Mouse (Mus musculus): ENCODE results near the gene 3110040M04Rik.
"Not testable (repeated sequence)": the region's sequence is repeated elsewhere in the genome, so short reads cannot be mapped to it uniquely, and the experiment has no call there.

The 3110040M04Rik gene

DNA sequence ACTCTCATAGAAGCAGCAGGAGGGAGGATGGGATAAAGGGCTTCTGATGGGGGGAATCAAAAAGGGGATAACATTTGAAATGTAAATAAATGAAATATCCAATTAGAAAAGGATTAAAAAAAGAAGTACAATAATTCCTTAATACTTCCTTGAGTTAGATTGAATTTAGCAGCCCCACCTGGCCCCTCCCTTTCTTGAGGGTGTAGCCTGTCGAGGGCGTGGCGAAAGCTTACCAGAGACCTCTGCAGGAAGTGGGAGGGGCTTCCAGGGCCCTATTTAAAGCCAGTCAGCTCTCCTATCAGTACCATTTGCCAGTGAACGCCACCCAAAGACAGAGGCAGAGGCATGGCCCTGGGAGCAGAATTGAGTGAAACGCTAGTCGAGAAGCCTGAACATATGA is at the start of gene 3110040M04Rik:
Gene 3110040M04Rik (plus strand): TSS at position 304 of the 400 bp plus-strand sequence.
- not testable (repeated sequence) for DNase-seq

DNA sequence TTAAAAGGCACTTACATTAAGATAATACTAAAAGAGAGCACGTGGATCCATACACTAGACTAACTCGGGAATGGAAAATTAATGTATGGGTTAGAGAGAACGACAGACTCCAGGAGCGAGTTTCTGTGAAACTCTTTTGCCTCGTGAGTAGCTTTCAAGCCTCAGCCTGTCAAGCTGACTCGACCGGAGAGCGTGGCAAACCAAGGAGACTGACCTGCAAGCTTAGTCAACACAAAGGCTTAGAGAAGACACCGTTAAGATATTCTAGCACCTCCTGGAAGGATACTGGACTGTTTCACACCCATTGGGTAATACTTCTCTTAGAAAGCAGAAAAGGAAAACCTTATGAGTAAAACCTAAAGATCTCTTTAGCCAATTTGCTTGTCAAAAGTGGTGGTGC is 49.8 kb upstream of the 3110040M04Rik start:
- DNase-seq: not testable (repeated sequence)

- no peak for DNase-seq
Measured at GRCm38 (mm10) chr1:151156129-151156528, 47.8 kb upstream of the 3110040M04Rik start.

DNA sequence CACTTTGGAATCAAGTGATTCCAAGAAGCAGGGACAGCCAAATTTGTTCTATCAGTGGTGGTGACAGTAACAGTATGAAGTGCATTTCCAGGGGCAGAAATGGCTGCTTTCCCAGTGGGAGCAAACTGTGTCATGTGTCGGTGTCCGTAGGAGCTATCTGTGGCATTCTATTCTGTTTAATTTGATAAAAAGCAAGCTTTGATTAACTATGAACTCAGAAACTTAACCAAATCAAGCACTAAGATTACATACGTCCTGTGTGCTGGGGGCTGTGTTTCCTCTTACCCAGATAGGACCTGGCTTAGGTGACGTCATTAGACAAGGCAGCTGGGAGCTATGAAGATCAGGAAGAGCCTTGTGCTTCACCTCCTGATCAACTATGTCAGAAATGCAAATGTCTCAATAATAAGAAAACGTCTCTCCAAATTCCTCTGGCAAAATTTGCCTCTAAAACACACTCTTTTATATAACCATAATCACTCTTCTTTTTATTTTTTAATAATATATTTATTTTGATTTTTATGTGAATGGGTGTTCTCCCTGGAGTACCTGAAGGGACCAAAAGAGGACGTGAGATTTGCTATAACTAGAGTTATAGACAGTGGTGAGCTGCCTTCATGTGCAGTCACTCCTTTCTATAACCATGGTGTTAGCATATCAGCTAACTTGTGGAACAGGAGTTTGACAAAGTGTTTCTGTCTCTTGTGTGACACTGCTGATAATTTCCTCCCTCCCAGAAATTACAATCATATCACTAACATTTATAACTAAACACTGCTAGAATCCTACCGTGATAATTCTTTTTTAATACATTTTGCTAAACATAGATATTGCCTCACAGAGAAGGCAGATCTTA is 46.9 kb upstream of the 3110040M04Rik start:
- DNase-seq: no peak

- DNase-seq: no peak
Measured at GRCm38 (mm10) chr1:151157963-151158856, 45.7 kb upstream of the 3110040M04Rik start.

DNA sequence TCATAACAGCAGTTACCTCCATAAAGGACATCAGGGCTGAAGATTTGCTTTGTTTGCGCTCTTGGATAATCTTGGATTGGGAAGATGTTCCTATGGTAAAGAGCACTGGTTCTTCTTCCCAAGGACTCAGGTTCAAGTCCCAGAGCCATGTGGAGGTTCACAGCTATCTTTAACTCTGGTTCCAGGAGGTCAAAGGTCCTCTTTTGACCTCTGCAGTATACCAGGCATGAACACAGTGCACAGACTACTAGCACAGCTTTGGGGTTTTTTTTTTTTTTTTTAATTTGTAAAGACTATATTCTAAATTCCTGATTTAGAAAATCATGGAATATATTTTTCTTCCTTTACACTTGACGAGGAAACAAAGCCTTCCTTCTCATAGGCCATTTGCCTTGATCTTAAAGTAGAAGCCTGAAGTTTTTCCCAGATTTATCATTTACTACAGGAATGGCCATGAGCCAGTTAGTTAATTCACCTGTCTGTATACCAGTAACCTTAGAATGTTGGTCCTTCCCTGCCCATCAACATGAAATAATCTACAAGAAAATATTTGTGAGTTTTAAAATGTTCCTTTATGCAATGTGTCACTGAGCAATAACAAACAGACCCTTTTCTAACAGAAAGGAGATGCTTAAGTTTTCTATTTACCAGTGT is 44.9 kb upstream of the 3110040M04Rik start:
- no peak for DNase-seq

- no peak for DNase-seq
Measured at GRCm38 (mm10) chr1:151166031-151166430, 37.9 kb upstream of the 3110040M04Rik start.

DNA sequence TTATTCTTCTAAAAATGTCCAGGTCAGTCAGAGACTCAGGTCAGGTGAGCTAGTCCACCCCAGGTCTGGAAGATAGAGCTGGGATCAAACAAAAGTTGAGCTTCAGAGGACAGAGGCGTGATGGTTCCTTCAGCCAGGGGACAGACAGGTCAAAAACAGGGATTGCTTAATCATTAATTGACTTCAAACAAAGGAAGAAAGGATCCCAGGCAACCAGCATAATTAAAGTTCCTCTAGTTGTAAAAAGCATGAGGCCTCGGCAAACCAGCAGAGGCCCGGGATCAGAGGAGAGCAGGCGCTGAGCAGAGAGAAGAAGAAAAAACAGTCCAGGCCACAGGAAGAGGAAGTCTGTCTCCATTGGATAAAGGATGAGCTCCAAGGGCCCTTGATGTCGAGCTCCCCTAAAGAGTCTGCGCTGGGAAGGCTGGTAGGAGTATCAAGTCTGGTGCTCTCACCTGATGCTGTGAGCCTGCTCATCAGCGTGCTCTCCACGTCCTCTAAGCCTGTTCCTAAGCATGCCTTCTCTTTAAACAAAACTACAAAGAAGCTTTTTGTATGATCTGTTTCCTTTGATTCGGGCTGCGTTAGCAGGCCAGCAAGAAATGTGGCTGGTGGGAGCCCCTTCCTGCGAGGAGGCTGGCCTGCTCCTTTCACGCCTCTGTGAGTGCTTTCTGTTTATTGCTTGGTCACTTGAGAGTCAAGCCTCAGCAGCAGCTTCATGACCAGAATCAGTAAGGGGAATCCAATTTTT is 36.4 kb upstream of the 3110040M04Rik start:
- no peak for DNase-seq

GRCm38 (mm10) chr1:151168637-151169036 is 35.3 kb upstream of the 3110040M04Rik start:
- no peak for DNase-seq

DNA sequence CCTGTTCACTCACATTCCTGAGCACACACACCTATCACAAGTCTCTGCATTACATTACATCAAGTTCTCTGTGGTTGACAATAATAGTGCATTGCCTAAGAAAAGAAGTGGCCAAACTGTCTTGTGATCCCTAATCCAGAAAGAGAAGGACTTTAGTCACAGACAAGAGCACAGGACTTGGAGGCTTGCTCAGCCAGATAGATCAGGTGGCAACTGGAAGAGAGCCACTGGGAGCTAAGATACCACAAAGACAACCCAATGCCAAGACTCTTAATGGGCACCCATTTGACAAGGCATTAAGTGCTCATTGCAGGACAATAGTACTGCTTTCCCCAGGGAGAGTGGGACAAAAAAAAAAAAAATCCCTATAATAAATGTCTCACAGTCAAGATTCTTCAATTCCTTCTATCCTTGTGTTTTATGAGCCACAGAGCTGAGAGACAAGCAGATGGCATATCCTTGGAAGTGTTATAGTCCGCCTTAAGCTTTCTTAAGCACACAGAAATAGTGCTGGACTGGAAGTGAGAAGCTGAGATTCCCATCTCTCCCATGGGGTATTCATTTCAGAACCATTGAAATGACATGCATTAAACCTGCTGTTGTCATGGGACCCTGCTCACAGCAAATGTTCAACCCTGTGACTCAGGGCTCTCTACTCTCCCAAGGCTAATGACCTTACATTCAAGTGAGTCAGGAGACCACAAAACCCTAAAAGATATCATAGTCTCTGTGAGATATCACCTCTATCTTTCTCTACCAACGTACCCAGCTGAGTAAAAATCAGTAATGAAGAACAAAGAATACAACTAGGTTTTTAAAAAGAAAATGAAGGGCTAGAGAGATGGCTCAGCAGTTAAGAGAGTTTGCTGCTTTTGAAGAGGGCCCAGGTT is 32.1 kb upstream of the 3110040M04Rik start:
- DNase-seq: no peak

DNA sequence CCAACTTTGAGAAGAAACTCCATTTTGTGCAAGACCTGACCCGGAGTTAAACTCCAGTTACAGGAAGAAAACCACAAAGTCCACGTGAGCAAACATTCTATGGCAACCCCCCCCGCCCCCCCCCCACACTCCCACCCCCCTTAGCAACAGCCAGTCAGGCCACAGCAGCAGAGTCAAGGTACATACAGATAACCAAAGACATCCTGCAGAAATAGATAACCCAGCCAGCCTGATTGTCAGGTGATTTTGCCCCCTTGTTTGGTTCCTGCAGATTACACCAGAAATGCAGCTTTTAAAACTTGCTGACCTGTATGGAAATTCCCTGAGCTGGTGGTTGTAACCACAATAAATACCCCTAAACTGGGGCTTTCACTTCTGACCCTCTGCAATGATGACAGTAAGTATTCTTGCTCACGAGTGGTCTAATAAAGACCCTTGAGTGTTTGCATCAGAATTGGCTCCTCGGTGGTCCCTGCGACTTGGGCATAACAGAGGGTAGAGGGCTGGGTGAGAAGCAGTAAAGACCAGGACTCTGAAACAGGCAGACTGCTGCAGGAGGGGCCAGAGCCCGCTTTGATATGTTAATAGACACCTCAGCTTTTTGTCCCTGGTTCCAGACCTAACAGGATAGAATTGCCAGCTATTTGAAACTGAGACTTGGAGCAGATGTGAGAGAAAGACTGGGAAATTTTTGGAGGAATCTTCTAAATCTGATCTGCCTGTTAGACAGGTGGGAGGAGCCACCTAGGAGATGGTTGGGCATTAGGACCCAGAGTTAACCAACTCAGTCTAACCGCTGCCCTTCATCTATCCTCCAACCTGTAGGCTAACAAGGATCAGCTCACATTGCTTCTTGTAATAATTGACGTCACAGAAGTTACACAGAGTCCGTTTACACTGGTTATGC is 26.6 kb upstream of the 3110040M04Rik start:
- no peak for DNase-seq

DNA sequence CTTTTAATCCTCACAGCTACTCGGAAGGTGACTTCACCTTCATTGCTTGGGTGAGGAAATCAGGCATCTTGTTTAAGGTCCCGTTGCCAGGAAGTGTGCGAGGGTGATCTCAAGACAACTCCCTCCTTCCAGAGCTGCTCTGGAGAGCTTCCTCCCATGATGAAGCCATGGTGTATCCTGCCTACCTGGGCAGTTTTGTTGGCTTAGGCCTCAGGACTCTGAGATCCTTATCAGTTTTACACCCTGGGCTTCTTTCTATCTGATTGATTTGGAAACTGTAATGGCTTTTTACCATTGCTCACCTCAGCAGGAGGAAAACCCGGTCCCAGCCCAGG is 26.0 kb upstream of the 3110040M04Rik start:
- no peak for DNase-seq

DNA sequence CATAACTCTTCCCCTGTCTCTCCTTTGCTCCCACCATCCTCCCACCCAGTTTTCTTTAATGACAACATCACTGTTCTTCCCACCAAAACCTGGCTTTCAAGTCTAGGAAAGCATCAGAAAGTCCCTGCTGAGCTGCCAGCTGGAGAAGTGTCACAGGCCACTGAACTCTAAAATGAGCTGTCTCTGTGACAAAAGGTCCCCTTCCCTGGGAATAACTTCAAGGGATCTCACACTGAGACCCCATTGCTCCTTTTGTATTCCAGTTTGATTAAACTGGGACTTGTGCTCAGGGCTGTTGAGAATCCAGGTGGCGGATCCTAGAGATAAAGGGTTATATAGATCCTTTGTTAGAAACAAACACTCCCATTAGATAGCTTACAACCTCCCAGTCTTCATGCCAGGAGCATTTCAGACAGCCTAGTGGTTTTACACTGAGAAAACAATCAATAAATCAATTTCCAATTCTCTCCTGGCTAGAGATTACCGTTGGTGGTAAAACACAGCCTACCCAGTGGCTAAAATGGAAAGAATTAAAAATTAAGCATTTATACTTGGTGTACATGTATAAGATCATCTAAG is 25.3 kb upstream of the 3110040M04Rik start:
- no peak for DNase-seq

DNA sequence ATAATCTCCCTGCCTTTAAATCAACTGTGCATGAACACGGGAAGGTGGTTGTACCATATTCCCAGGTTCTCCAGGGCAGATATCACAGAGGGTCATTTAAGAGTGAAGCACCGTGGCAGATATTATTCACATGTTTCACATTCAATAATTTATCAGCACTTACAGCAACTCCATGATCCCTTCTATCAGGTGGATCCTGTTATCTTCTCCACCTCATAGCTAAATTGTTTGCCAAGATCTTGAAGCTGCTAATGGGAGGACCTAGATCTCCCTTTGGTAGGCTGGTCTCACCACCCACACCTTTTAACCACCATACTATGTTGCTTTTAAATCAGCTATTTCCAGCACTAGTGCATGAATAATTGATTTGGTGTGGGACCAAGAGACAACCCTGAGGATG is 23.8 kb upstream of the 3110040M04Rik start:
- no peak for DNase-seq

DNA sequence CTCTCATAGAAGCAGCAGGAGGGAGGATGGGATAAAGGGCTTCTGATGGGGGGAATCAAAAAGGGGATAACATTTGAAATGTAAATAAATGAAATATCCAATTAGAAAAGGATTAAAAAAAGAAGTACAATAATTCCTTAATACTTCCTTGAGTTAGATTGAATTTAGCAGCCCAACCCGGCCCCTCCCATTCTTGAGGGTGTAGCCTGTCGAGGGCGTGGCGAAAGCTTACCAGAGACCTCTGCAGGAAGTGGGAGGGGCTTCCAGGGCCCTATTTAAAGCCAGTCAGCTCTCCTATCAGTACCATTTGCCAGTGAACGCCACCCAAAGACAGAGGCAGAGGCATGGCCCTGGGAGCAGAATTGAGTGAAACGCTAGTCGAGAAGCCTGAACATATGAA is 21.7 kb upstream of the 3110040M04Rik start, which contains the start of gene Gm47985:
Gene Gm47985 (plus strand): TSS at position 272 of the 400 bp plus-strand sequence.
- not testable (repeated sequence) for DNase-seq

GRCm38 (mm10) chr1:151186186-151186585 is 17.7 kb upstream of the 3110040M04Rik start:
- DNase-seq: not testable (repeated sequence)

DNA sequence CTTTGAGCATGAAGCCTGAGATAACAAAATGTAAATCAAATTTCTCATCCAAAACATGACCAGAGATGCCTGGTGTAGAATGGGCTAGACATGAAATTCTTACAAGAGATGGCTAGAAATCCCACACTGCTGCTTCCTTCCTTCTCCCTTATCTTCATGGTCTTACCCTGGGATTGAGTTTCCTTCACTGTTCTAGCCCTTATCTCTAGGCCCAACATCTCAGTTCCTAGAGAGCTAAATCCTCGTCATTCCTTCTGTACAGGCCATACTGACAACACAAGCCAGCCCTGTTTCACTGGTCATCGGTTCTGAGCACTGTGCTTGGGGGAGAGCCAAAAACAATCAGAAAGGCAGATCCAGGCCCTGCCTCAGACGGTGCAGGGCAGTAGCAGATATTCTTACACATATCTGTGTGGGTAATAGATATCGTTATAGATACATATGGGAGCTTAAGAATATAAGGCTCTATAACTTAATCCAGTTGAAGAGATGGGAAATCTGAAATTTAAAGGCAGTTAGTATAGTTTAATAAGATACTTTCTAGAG is 17.0 kb upstream of the 3110040M04Rik start:
- DNase-seq: not testable (repeated sequence)

DNA sequence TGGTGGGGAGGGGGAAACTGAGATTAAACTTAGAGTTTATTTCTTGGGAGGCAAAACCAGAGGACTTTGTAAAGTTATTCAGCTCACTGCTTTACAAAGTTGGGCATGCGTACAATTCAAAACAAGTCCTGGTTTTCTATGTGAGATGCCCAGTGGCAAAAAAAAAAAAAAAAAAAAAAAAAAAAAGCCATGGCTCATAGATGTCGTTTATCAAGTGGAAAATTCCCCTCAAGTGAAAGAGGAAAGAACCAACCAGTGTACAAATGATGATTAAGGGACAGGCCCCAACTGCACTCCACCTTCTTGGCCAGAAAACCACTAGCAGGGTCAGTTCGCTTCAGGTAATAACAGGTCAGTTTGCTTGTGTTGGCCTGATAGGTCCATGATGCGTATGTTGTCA is 15.5 kb upstream of the 3110040M04Rik start:
- no peak for DNase-seq

DNA sequence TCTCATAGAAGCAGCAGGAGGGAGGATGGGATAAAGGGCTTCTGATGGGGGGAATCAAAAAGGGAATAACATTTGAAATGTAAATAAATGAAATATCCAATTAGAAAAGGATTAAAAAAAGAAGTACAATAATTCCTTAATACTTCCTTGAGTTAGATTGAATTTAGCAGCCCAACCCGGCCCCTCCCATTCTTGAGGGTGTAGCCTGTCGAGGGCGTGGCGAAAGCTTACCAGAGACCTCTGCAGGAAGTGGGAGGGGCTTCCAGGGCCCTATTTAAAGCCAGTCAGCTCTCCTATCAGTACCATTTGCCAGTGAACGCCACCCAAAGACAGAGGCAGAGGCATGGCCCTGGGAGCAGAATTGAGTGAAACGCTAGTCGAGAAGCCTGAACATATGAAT is 11.8 kb upstream of the 3110040M04Rik start, which contains the start of gene Gm8947:
Gene Gm8947 (plus strand): TSS at position 302 of the 400 bp plus-strand sequence.
- not testable (repeated sequence) for DNase-seq
